Mouse (Mus musculus) spleen, adult 2 months (tissue): ENCODE results near the gene Pnpla6. TPM values are rescaled to one million over a fixed set of nuclear protein-coding genes. Genes with fewer than 3 reads are reported as not detected.

ENCODE experiments used
- DNase-seq, 2 experiments: peaks; one replicate each; pipeline versions ENCODE4 v3.0.0 to v3.0.0-alpha.2; 2012 to 2021; ENCODE audit warnings: low spot score in 2 of 2, low read depth in 1 of 2
- H3K27ac ChIP-seq: fragments of 200-500 bp; 2 replicates; pipeline ENCODE4 v1.5.1; 2012; ENCODE audit warnings: low read length, inconsistent platforms; ENCODE audit not compliant: insufficient read depth
- H3K27me3 ChIP-seq: fragments of 200-500 bp; 2 replicates; pipeline ENCODE4 v1.6.1; 2012; ENCODE audit warnings: mild to moderate bottlenecking, moderate library complexity, low read length, inconsistent platforms; ENCODE audit not compliant: control insufficient read depth, insufficient read depth
- H3K36me3 ChIP-seq: fragments of 200-500 bp; 2 replicates; pipeline ENCODE4 v1.6.1; 2012; ENCODE audit warnings: mild to moderate bottlenecking, low read length, inconsistent platforms; ENCODE audit not compliant: control insufficient read depth, insufficient read depth
- H3K4me1 ChIP-seq: fragments of 200-500 bp; 2 replicates; pipeline ENCODE4 v1.6.1; 2011; ENCODE audit warnings: inconsistent platforms; ENCODE audit not compliant: control insufficient read depth, insufficient read depth, insufficient read length
- H3K4me3 ChIP-seq: fragments of 200-500 bp; 2 replicates; pipeline ENCODE4 v1.5.1; 2011; ENCODE audit warnings: mild to moderate bottlenecking, inconsistent platforms; ENCODE audit not compliant: insufficient read depth, insufficient read length; ENCODE audit errors: extremely low read depth
- CTCF ChIP-seq: fragments of 200-500 bp; IDR thresholded peaks from 2 replicates; pipeline ENCODE4 v1.5.1; 2011; ENCODE audit warnings: mild to moderate bottlenecking, inconsistent platforms; ENCODE audit not compliant: insufficient read depth, insufficient read length, insufficient replicate concordance; ENCODE audit errors: extremely low read depth
- POLR2A ChIP-seq: fragments of 200-500 bp; IDR thresholded peaks from 2 replicates; pipeline ENCODE4 v1.6.1; 2011; ENCODE audit warnings: low read depth, low read length, inconsistent platforms
- WGBS: fragments of 180-500 bp; shearing (Covaris S2); methylation state at CpG from one replicate; pipeline ENCODE4 v1.1.7; 2018; 5-methylcytosine and 5-hydroxymethylcytosine counted together
- polyA plus RNA-seq: library from polyadenylated mRNA; depleted of rRNA; stranded (reverse); fragments of >200 nt; gene quantifications from 2 replicates; pipeline ENCODE4 v1.2.3, GENCODE M21; 2012

Gene Pnpla6
- polyA plus RNA-seq, 1 experiment, result 56.0 TPM

- H3K27me3 ChIP-seq, result no peaks in the 10 kb centered on the region
- DNase-seq, result no peak
- H3K4me3 ChIP-seq, result no peak overlapping the region
- H3K4me1 ChIP-seq, result no peaks in the 10 kb centered on the region
- H3K36me3 ChIP-seq, result no peaks in the 10 kb centered on the region
- H3K27ac ChIP-seq, result no peak overlapping the region
- WGBS, result 89% methylated on average over 1 of the region's 1 CpGs
- TF ChIP-seq POLR2A, result no peak
Observed at GRCm38 (mm10) chr8:3552240-3552639, 37.1 kb downstream of the Pnpla6 start.

DNA sequence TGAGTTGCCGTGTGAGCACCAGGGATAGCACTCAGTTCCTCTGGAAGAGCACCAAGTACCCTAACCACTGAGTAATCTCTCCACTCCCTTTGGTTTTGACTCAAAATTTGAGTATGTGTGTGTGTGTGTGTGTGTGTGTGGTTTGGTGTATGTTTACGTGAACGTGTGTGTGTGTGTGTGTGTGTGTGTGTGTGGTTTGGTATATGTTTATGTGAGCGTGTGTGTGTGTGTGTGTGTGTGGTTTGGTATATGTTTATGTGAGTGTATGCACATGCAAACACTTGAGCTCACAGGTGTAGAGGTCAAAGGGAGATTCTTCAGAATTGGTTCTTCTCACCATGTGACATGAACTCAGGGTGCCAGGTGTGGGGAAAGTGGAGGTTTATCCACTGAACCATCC lies 40.9 kb downstream of the Pnpla6 start:
- no peak overlapping the region for H3K4me3 ChIP-seq
- H3K27ac ChIP-seq, result no peak overlapping the region
- WGBS, result 57% methylated on average over 4 of the region's 4 CpGs
- no peak for DNase-seq
- no peaks in the 10 kb centered on the region for H3K4me1 ChIP-seq
- H3K36me3 ChIP-seq, result no peaks in the 10 kb centered on the region
- H3K27me3 ChIP-seq, result no peaks in the 10 kb centered on the region
- TF ChIP-seq POLR2A, result no peak
- no peak for TF ChIP-seq CTCF

GRCm38 (mm10) chr8:3567641-3568371 lies 52.6 kb downstream of the Pnpla6 start, which contains the start of gene C330021F23Rik:
Gene C330021F23Rik (plus strand): TSS chr8:3567990.
- no peak for DNase-seq
- no peak within 1 kb of the TSS for H3K4me3 ChIP-seq
- no peaks in the 10 kb centered on the region for H3K4me1 ChIP-seq
- H3K36me3 ChIP-seq, result no peaks in the 10 kb centered on the region
- 58% methylated on average over 12 of the region's 12 CpGs for WGBS
- no peak for TF ChIP-seq CTCF
- no peak for TF ChIP-seq POLR2A
- H3K27ac ChIP-seq, result no peak within 1 kb of the TSS
- no peaks in the 10 kb centered on the region for H3K27me3 ChIP-seq

- H3K27me3 ChIP-seq, result no peaks in the 10 kb centered on the region
- WGBS, result 40% methylated on average over 7 of the region's 7 CpGs
- no peak overlapping the region for H3K4me3 ChIP-seq
- DNase-seq, result no peak
- H3K27ac ChIP-seq, result no peak overlapping the region
- TF ChIP-seq POLR2A (no peak), CTCF (no peak)
- H3K36me3 ChIP-seq, result no peaks in the 10 kb centered on the region
- no peaks in the 10 kb centered on the region for H3K4me1 ChIP-seq
Observed at GRCm38 (mm10) chr8:3568378-3568777, 53.2 kb downstream of the Pnpla6 start.

DNA sequence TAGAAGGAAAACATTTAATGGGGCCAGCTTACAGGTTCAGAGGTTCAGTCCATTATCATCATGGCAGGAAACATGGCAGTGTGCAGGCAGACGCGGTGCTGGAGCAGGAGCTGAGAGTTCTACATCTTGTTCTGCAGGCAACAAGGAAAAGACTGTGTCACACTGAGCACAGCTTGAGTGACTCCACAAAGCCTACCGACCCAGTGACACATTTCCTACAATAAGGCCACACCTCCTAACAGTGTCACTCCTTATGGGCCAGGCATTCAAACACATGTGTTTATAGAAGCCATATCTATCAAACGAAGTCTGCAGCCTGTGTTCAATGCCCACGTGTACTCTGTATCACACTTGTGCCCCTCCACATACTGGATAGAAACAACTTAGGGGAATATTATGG lies 54.6 kb downstream of the Pnpla6 start:
- Histone ChIP-seq H3K27me3 (no peaks in the 10 kb centered on the region), H3K36me3 (no peaks in the 10 kb centered on the region), H3K4me3 (no peak overlapping the region), H3K4me1 (no peaks in the 10 kb centered on the region), H3K27ac (no peak overlapping the region)
- DNase-seq, result no peak
- no peak for TF ChIP-seq POLR2A
- TF ChIP-seq CTCF, result no peak
- WGBS, result 79% methylated on average over 5 of the region's 5 CpGs

- Histone ChIP-seq H3K4me1 (no peaks in the 10 kb centered on the region), H3K4me3 (no peak overlapping the region), H3K27me3 (no peaks in the 10 kb centered on the region), H3K36me3 (no peaks in the 10 kb centered on the region), H3K27ac (no peak overlapping the region)
- TF ChIP-seq CTCF, result no peak
- no peak for TF ChIP-seq POLR2A
- WGBS, result 97% methylated on average over 3 of the region's 3 CpGs
- no peak for DNase-seq
Observed at GRCm38 (mm10) chr8:3574546-3574945, 59.4 kb downstream of the Pnpla6 start.

GRCm38 (mm10) chr8:3576211-3576960 lies 61.2 kb downstream of the Pnpla6 start:
- TF ChIP-seq POLR2A (no peak), CTCF (no peak)
- WGBS, result 73% methylated on average over 15 of the region's 15 CpGs
- no peaks in the 10 kb centered on the region for H3K4me1 ChIP-seq

More at GRCm38 (mm10) chr8:3576211-3576960, 61.2 kb downstream of the Pnpla6 start:
- Histone ChIP-seq H3K36me3 (no peaks in the 10 kb centered on the region), H3K4me3 (no peak overlapping the region), H3K27me3 (no peaks in the 10 kb centered on the region), H3K27ac (no peak overlapping the region)
- no peak for DNase-seq
